Mouse (Mus musculus) embryo, embryonic 9.5 days (tissue): ENCODE measurements around the gene Stk11.

Source experiments
- DNase-seq: peaks from one replicate; pipeline ENCODE4 v3.0.0-alpha.2; 2017; ENCODE audit errors: extremely low spot score

The Stk11 gene

GRCm38 (mm10) chr10:80144864-80145838, 29.5 kb downstream of the Stk11 start:
- DNase-seq: peak; percentile 74

GRCm38 (mm10) chr10:80145896-80146295, 30.3 kb downstream of the Stk11 start:
- DNase-seq: no peak

GRCm38 (mm10) chr10:80146568-80147011, 31.0 kb downstream of the Stk11 start:
- DNase-seq: no peak

GRCm38 (mm10) chr10:80147146-80147718, 31.6 kb downstream of the Stk11 start:
- DNase-seq: no peak

- DNase-seq: peak; percentile 90
Measured at GRCm38 (mm10) chr10:80147719-80148601, 32.4 kb downstream of the Stk11 start, which contains the start of gene Midn. TSS of gene Midn (plus strand) at chr10:80148272.

GRCm38 (mm10) chr10:80148610-80149290, 33.1 kb downstream of the Stk11 start:
- peak; percentile 94 for DNase-seq

GRCm38 (mm10) chr10:80149291-80150225, 34.0 kb downstream of the Stk11 start:
- DNase-seq: peak; percentile 99

GRCm38 (mm10) chr10:80150226-80151210, 34.9 kb downstream of the Stk11 start:
- DNase-seq: peak; percentile 93

- DNase-seq: peak; percentile 70
Measured at GRCm38 (mm10) chr10:80151211-80152034, 35.8 kb downstream of the Stk11 start.

- peak; percentile 54 for DNase-seq
Measured at GRCm38 (mm10) chr10:80152071-80152872, 36.7 kb downstream of the Stk11 start.

GRCm38 (mm10) chr10:80152873-80153260, 37.3 kb downstream of the Stk11 start:
- no peak for DNase-seq

- no peak for DNase-seq
Measured at GRCm38 (mm10) chr10:80153713-80154112, 38.1 kb downstream of the Stk11 start.

GRCm38 (mm10) chr10:80154384-80154783, 38.8 kb downstream of the Stk11 start:
- no peak for DNase-seq

GRCm38 (mm10) chr10:80155277-80155676, 39.7 kb downstream of the Stk11 start:
- no peak for DNase-seq

GRCm38 (mm10) chr10:80156002-80156751, 40.6 kb downstream of the Stk11 start:
- no peak for DNase-seq

- no peak for DNase-seq
Measured at GRCm38 (mm10) chr10:80156752-80157053, 41.1 kb downstream of the Stk11 start.
